Mouse (Mus musculus) layer of hippocampus, adult 8-10 months (tissue): ENCODE results near the gene Ttyh1. TPM values are rescaled to one million over a fixed set of nuclear protein-coding genes. Genes with fewer than 3 reads are reported as not detected.

Source experiments
- DNase-seq, 2 experiments: peaks; one replicate each; pipeline ENCODE4 v3.0.0; 2022; ENCODE audit warnings: low spot score in 2 of 2
- total RNA-seq, 4 experiments: library from RNA; stranded (reverse); gene quantifications; 2 replicates each; pipeline ENCODE4 v1.2.4; 2022

The Ttyh1 gene
- total RNA-seq, 4 experiments from 2014 or later: 459 to 552 (median 528) TPM

- DNase-seq: no peak
Observed at GRCm38 (mm10) chr7:4122783-4123182, 3.6 kb downstream of the Ttyh1 start.

- peak; percentile 85 to 95 for DNase-seq
Observed at GRCm38 (mm10) chr7:4123732-4124131, 4.5 kb downstream of the Ttyh1 start.

GRCm38 (mm10) chr7:4124315-4124759 lies 5.1 kb downstream of the Ttyh1 start:
- peak; percentile 89 to 95 for DNase-seq

DNA sequence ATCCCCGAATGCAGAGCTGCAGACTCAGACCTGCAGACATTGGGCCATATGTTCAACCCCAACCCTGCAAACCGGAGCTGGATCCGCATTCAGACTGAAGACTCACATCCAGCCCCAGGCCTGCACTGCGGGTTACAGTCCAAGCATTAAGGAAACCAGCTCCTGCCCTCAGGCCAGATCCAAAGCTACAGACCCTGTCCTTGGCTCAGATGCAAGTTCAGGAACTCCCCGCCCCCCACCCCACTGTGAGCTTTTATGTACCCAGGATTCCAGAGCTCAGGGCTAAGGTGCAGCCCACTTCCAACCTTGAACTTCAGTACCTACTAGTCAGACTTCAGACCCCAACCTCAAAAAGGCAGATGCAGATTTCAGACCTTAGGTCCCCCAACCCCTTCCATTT lies 5.6 kb downstream of the Ttyh1 start:
- DNase-seq: no peak

- DNase-seq: no peak
Observed at GRCm38 (mm10) chr7:4125306-4125705, 6.1 kb downstream of the Ttyh1 start.

GRCm38 (mm10) chr7:4126992-4127785 lies 8.0 kb downstream of the Ttyh1 start:
- DNase-seq: no peak

DNA sequence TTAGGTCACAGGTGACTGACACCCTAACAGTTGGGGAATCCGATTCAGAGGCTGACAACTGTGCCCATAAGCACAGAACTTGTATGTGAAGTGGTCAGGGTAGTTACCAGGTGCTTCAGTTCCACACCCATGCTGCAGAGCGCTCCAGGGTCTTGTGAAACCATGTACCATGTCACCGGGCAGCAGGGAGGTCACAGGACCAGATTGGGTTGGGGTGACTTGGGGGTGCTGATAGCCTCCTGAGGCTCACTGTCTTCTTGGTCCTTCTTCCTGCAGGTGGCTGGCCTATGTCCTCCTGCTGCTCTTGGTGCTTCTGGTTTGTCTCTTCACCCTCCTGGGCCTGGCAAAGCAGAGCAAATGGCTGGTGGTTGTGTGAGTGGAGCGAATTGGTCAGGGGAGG lies 8.7 kb downstream of the Ttyh1 start:
- DNase-seq: no peak

- DNase-seq: no peak
Observed at GRCm38 (mm10) chr7:4128860-4129259, 9.7 kb downstream of the Ttyh1 start.

GRCm38 (mm10) chr7:4130686-4131452 lies 11.7 kb downstream of the Ttyh1 start:
- peak in 1 of 2 experiments; percentile 86 for DNase-seq

DNA sequence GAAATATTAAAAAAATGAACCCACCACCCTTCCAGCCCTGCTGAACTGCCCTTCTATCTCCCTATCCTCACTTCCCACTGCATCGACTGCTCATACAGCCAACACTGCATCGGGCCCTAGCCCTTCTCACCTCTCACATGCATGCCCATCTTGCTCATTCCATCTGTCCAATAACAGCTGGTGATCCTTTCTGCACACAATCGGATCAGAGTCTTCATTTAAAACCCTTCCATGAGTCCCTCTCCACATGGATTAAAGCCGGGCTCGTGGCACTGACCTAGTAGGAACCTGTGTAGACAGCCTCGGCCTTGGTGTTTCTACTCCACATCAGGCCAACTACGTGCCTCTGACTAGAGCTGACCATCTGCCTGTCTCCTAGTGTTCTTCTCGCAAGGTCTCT lies 12.8 kb downstream of the Ttyh1 start:
- DNase-seq: no peak

GRCm38 (mm10) chr7:4132581-4132980 lies 13.4 kb downstream of the Ttyh1 start:
- peak; percentile 79 to 81 for DNase-seq

- no peak for DNase-seq
Observed at GRCm38 (mm10) chr7:4132998-4133397, 13.8 kb downstream of the Ttyh1 start.

DNA sequence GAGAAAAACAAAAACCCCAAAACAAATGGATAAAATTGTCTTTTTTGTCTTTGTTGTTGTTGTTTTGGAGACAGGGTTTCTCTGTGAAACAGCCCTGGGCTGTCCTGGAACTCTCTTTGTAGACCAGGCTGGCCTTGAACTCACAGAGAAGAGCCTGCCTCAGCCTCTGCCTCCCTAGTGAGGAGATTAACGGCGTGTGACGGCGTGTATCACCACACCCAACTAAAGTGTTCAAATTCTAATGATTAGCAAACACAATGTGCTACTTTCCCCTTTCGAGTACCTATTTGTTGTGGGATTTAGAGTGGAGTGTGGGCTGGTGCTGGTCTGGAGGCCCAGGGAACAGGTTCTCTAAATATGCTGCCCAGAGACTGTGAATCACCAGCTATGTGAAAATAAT lies 15.7 kb downstream of the Ttyh1 start:
- DNase-seq: no peak

- no peak for DNase-seq
Observed at GRCm38 (mm10) chr7:4136404-4136770, 17.2 kb downstream of the Ttyh1 start.

DNA sequence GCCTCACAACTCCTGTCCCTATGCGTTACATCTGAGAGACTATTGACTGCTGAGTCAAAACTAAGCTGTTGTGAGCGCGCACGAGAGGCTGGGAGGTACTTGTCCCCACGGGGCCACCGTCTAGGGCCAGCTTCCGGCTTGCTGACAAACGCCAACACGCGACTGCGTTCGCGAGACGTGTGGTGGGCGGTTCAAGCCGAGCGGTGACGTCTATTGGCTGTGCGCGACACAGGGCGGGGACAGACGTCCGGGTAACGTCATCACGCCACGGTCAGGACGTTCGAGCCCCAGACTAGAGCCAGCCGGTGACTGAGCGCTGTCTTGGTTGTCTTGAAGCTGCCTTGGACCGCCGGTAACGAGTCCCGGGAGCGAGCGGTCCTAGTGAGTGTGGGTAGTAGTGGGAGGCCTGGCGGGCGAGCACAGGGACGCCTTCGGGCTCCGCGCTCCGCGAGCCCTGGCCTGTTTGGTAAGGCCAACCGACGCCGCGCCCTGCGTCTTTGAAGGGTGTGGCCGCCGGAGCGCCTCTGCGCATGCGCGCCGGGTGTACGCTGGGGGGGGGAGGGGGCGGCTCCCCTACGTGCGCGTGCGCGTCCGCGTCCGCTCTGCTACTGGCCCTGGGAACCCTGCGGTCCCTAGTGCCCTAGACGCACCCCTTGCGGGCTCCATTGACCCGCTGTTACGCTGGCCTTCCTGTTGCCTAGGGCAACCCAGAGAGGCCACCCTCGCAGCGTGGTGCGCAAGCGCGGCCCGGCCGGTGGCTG lies 17.7 kb downstream of the Ttyh1 start, which contains the start of gene Leng8:
Leng8 (plus strand) TSS at position 269 of the 761 bp plus-strand sequence.
- DNase-seq: peak; percentile 99 to 100

- peak in 1 of 2 experiments; percentile 5 for DNase-seq
Observed at GRCm38 (mm10) chr7:4137746-4138145, 18.5 kb downstream of the Ttyh1 start.

- no peak for DNase-seq
Observed at GRCm38 (mm10) chr7:4138181-4138580, 19.0 kb downstream of the Ttyh1 start.

DNA sequence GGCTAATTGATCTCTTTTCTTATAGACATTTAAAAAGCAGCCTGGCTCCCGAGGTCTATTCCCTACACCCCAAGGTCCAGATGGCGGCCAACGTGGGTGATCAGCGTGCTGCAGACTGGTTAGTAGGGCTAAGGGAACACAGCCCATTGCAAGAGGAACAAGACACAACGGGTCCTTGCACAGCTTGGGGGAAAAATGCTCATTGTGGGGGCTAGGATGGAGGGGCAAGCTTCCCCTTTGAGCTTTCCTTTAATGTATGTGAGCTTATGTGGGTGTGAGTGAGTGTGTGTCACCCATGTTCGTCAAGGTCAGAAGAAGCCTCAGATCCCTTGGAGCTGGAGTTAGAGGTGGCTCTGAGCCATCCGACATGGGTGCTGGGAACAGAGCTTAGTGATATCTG lies 19.5 kb downstream of the Ttyh1 start:
- peak in 1 of 2 experiments; percentile 2 for DNase-seq

DNA sequence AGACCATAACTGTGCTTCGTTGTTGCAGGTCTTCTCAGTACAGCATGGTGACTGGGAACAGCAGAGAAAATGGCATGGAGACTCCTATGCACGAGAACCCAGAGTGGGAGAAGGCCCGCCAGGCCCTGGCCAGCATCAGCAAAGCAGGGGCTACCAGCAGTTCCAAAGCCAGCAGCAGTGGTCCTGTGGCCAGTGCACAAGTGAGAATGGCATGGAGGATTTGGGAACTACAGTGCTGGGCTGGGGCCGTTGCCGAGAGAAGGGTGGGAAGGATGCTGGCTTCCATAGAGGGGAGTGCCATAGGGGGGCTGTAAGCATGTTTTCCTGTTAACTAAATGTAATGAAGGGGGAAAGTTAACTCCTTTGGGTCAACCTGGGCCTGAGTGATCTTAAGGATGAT lies 20.2 kb downstream of the Ttyh1 start:
- DNase-seq: peak in 1 of 2 experiments; percentile 3

GRCm38 (mm10) chr7:4141648-4142325 lies 22.6 kb downstream of the Ttyh1 start:
- no peak for DNase-seq

DNA sequence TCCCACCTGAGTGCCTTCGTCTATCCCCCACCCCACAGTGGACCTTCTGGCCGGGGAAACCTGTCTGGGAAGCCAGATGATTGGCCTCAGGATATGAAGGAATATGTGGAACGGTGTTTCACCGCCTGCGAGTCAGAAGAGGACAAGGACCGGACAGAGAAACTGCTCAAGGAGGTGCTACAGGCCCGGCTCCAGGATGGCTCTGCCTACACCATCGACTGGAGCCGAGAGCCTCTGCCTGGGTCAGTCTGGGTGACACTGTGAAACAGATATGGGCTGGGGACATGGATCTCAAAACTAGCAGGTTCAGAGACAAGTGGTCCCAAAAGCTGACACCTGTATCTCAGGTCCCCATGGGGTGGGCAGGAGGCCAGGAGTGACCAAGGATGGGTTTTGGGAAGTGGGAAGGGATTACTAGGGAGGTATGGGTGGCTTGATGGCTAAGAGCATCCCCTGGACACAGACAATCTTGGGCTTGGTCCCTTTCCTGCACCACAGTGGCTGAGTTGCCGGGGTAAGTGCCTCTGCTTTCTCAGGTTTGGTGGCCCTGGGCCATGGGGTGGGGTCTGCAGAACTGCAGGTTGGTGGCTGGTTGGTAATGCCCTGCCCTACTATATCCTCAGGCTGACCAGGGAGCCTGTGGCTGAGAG lies 23.7 kb downstream of the Ttyh1 start:
- DNase-seq: no peak
